Mouse (Mus musculus) embryo, embryonic 11 days (tissue): ENCODE results near the gene Dtl.

ENCODE experiments used
- DNase-seq: peaks from one replicate; pipeline ENCODE4 v3.0.0-alpha.2; 2015

Gene Dtl

GRCm38 (mm10) chr1:191575458-191576247, at the start of gene Dtl, which contains the start of gene Ints7:
Dtl (minus strand) TSS chr1:191575544.
Ints7 (plus strand) TSS chr1:191575636.
- DNase-seq = peak; percentile 100

GRCm38 (mm10) chr1:191625026-191625425, 49.7 kb upstream of the Dtl start:
- DNase-seq = no peak

- DNase-seq = no peak
Observed at GRCm38 (mm10) chr1:191624492-191624891, 49.1 kb upstream of the Dtl start.

GRCm38 (mm10) chr1:191622801-191623200, 47.5 kb upstream of the Dtl start:
- no peak for DNase-seq

GRCm38 (mm10) chr1:191621096-191621495, 45.8 kb upstream of the Dtl start:
- DNase-seq = no peak

GRCm38 (mm10) chr1:191618067-191618766, 42.9 kb upstream of the Dtl start:
- no peak for DNase-seq

- no peak for DNase-seq
Observed at GRCm38 (mm10) chr1:191617589-191617988, 42.2 kb upstream of the Dtl start.

GRCm38 (mm10) chr1:191616245-191616644, 40.9 kb upstream of the Dtl start:
- no peak for DNase-seq

- DNase-seq = no peak
Observed at GRCm38 (mm10) chr1:191612877-191613276, 37.5 kb upstream of the Dtl start.

GRCm38 (mm10) chr1:191611686-191612085, 36.3 kb upstream of the Dtl start:
- no peak for DNase-seq

GRCm38 (mm10) chr1:191610357-191610756, 35.0 kb upstream of the Dtl start:
- DNase-seq = no peak

GRCm38 (mm10) chr1:191609578-191609977, 34.2 kb upstream of the Dtl start:
- no peak for DNase-seq

GRCm38 (mm10) chr1:191609051-191609450, 33.7 kb upstream of the Dtl start:
- DNase-seq = no peak

GRCm38 (mm10) chr1:191604690-191605089, 29.3 kb upstream of the Dtl start:
- no peak for DNase-seq

GRCm38 (mm10) chr1:191599210-191599609, 23.9 kb upstream of the Dtl start:
- no peak for DNase-seq

- no peak for DNase-seq
Observed at GRCm38 (mm10) chr1:191596076-191596475, 20.7 kb upstream of the Dtl start.

GRCm38 (mm10) chr1:191592016-191592720, 16.8 kb upstream of the Dtl start:
- no peak for DNase-seq

- DNase-seq = no peak
Observed at GRCm38 (mm10) chr1:191588749-191589148, 13.4 kb upstream of the Dtl start.

GRCm38 (mm10) chr1:191587062-191587461, 11.7 kb upstream of the Dtl start:
- DNase-seq = no peak

GRCm38 (mm10) chr1:191585704-191586103, 10.4 kb upstream of the Dtl start:
- DNase-seq = no peak

GRCm38 (mm10) chr1:191584483-191584882, 9.1 kb upstream of the Dtl start:
- no peak for DNase-seq

- no peak for DNase-seq
Observed at GRCm38 (mm10) chr1:191583836-191584235, 8.5 kb upstream of the Dtl start.

GRCm38 (mm10) chr1:191581641-191582040, 6.3 kb upstream of the Dtl start:
- DNase-seq = no peak

GRCm38 (mm10) chr1:191579524-191579923, 4.2 kb upstream of the Dtl start:
- DNase-seq = no peak
